Mouse (Mus musculus) layer of hippocampus, postnatal 36 days (tissue): Measurements from ENCODE around the gene Lhx2. TPM values are rescaled to one million over a fixed set of nuclear protein-coding genes. Genes with fewer than 3 reads are reported as not detected.
A peak's percentile ranks its signal among the peaks of the same experiment; 100 is the strongest.

Source experiments
- DNase-seq, 2 experiments: peaks; one replicate each; pipeline ENCODE4 v3.0.0; 2022
- total RNA-seq, 2 experiments: library from RNA; stranded (reverse); gene quantifications; 2 replicates each; pipeline ENCODE4 v1.2.3; 2021

Gene Lhx2
- total RNA-seq, 2 experiments from 2014 or later = 94.7 to 107 TPM

DNA sequence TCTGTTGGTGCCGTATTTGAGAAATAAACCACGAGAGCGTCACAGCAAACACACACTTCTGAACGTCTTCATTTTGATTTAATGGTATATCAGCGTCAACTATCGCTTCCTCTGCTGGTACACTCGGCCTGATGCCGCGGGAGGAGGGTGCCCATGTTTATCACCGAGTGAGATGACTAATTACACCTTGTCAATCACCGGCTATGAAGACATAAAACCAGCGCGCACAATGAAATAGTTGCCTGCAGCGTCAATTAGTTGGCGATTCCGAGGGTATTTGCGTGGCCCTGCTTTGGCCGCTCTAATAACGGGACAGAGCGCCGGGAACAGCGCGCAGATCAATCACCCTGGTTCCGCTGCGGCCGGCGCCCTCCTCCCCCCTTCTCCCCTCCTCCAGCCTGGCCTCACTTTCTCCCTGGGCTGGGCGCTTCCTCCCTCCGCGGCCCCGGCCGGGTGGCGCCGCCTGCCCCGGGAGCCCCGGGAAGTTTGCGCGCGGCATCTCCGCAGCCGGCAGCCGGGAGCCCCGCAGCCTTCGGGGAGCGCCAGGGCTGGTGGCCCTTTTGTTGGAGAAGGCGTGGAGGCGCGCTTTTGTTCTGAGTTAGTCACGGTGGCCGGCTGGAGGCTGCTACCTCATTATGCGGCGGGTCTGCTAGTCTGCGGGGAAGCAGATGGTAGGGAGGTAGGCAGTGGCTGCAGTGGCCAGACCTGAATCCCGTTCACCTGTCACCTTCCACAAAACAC lies 8.9 kb downstream of the Lhx2 start:
- DNase-seq = peak in 1 of 2 experiments; percentile 56

- DNase-seq = no peak
Measured at GRCm38 (mm10) chr2:38348660-38349420, 9.8 kb downstream of the Lhx2 start.

GRCm38 (mm10) chr2:38349447-38350350 lies 10.6 kb downstream of the Lhx2 start:
- DNase-seq = no peak

- no peak for DNase-seq
Measured at GRCm38 (mm10) chr2:38350386-38350785, 11.3 kb downstream of the Lhx2 start.

DNA sequence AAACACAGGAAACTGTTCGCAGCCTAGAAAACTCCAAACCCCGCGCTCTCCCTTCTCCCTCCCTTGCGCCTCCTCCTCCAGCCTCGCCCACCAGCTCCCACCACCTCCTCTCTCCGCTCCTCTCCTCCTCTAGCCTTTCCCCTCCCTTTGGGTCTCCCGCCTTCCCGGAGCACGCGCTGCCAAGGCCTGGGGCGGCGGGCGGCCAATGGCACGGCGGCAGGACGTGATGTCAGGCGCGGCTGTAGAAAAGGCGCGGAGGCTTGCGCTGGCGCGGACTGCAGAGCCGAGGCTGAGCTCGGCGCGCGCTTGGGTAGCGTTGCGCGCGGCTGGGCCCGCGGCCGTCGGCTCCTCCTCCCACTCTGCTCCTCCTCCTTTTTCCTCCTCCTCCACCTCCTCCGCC lies 11.7 kb downstream of the Lhx2 start:
- peak; percentile 90 to 93 for DNase-seq

GRCm38 (mm10) chr2:38351641-38352320 lies 12.7 kb downstream of the Lhx2 start:
- no peak for DNase-seq

- peak in 1 of 2 experiments; percentile 37 for DNase-seq
Measured at GRCm38 (mm10) chr2:38352321-38353007, 13.4 kb downstream of the Lhx2 start.

- DNase-seq = no peak
Measured at GRCm38 (mm10) chr2:38353008-38353379, 13.9 kb downstream of the Lhx2 start.

DNA sequence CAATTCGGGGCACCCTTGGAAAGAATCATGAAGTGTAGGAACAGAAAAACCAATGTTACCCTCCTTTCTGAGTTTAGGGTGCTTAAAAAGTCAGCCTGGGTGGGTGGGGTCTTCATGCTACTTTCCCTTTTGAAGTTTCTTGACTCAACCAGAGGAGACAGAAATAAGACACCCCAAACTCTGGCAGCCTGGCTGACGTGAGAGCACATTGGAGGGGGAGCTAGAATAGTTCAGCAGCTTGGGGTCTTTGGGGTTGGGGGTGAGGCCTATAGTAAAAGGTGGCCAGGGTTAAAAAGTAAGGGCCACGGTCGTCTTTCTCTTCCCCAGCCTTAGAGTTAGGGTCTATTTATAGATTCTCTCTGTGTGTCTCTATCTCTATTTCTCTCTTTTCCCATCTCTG lies 14.6 kb downstream of the Lhx2 start:
- DNase-seq = peak in 1 of 2 experiments; percentile 1

DNA sequence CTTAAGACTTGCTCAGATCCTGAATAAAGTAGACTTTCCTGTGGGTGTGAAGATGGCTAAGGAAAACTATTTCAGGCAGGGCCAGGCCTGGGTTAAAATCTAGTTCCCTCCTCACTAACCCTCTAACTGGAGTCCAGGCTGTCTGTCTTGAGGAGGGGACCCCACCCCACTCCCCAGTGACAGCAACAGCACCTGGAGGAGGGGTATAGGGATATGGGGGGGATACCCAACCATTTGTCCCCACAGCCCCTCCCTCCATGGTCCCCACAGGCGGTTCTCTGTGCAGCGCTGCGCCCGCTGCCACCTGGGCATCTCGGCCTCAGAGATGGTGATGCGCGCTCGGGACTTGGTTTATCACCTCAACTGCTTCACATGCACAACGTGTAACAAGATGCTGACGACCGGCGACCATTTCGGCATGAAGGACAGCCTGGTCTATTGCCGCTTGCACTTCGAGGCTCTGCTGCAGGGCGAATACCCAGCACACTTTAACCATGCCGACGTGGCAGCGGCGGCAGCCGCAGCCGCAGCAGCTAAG lies 15.2 kb downstream of the Lhx2 start:
- peak in 1 of 2 experiments; percentile 56 for DNase-seq

- DNase-seq = peak; percentile 36 to 48
Measured at GRCm38 (mm10) chr2:38354717-38355510, 15.8 kb downstream of the Lhx2 start.

DNA sequence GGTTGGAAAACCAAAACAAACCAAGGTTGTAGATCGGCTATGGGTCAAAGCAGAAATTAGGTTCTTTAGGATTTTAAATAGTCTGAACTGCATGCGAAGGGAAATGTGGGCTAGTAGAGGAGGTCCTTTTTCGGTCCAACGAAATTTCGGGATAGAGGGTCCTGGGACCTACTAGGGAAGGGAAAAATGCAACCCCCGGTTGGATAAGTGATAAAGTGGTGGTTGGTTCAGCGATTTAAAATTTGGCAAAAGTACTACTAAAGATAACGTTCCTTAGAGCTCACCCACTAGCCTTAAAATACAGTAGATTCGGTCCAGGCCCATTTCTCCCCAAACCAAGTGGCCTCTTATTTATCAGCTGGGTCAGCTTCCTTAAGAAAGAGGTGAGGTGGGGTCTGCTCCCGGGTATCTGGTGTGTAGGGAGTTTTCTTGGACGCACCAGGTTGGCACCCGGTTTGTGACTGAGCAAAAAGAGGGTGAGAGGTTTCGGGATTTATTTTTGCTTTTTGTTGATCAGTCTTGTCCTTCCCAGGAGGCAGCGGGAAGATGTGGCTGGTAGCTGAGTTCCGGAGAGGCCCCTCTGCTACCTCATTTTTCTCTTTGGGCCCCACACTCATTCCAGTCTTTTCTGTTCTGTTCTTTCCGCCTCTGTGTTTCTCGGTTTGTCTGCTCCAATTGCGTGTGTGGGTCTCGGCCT lies 16.8 kb downstream of the Lhx2 start:
- peak in 1 of 2 experiments; percentile 29 for DNase-seq

DNA sequence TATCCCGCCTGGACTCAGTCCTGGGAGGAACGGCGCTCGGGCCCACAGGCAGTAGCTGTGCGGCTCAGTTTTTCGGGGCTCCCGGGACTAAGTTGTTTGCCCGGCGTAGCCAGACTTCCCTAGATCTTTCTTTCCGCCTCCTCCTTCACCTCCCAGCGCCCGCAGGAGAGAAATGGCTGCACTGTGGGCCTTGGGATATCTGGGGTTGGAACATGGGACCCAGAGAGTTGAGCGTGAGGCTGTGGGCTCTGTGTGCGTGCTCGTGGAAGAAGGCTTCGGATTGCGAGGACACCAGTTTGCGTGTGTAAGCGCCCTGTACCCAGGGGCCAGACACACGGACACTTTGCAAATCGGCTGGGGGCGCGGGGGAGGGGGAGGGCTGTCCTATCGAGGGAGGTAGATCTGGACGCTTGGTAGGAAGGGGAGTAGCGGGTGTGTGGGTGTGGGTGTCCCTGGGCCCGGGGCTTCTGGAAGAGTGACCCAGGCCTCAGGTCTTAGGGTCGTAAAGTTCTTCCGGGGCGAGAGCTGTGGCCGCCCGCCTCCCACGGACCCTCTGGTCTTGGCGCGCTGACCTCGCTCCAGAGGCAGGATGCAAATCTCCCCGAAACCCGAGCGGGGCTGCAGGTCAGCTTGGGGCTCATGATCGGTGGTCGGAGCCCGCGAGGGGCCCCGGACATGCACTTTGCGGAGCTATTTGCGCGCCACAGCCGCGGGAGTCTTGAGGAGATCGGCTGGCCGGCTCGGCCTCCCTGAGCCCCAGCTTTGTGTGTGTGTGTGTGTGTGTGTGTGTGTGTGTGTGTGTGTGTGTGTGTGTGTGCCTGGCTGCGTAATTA lies 17.6 kb downstream of the Lhx2 start:
- peak in 1 of 2 experiments; percentile 34 for DNase-seq

GRCm38 (mm10) chr2:38357294-38358246 lies 18.5 kb downstream of the Lhx2 start:
- no peak for DNase-seq

DNA sequence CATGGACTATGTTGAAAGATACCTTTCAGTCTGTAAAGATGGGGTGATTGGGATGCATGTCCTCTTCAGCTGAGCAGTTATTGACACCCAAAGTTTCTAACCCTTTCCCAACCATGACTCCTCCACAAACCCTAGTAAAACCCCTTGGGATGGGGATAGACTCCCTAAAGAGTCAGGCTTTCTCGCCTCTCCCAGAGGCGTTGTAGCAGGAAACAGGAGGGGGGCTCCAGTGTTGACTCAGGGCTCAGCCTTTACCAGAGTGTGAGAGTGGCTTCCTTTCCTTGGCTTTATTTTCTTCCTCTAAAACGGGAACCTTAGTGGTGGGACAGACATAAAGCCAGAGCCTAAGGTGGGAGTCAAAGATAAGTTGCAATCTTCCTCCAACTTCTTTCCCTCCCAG lies 19.5 kb downstream of the Lhx2 start:
- DNase-seq = no peak

DNA sequence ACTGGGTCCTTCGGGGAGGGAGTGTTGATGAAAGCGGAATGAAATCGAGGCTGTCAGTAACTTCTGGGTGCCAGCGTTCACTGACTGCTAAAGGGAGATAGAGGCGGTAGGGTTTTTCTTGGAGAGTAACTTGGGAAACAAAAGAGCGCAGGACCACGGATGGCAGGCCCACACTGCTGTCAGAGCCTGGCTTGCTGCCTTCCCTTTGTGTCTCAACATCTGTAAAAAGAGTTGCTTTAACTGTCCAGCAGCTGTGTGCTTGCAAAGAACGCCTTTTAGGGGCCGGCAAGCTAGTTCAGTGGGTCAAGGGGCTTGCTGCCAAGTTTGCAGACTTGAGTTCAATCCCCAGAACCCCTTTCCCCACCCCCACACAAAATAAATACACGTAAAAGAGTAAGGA lies 20.1 kb downstream of the Lhx2 start:
- no peak for DNase-seq

DNA sequence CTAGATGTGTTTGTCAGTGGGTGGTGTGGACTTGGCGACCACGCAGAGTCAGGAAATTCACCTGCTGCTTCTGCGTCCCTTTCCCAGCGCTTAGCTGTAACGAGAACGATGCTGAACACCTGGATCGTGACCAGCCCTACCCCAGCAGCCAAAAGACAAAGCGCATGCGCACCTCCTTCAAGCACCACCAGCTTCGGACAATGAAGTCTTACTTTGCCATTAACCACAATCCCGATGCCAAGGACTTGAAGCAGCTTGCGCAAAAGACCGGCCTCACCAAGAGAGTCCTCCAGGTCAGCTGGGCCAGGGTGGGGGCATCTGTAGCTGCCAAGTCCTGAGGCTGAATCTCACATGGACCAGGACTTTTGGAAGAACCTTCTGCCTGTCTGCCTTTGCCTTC lies 20.7 kb downstream of the Lhx2 start:
- DNase-seq = no peak

- no peak for DNase-seq
Measured at GRCm38 (mm10) chr2:38366222-38366621, 27.1 kb downstream of the Lhx2 start.
